ENCODE assay signal across 9 mouse cellular contexts in the genomic region with DNA sequence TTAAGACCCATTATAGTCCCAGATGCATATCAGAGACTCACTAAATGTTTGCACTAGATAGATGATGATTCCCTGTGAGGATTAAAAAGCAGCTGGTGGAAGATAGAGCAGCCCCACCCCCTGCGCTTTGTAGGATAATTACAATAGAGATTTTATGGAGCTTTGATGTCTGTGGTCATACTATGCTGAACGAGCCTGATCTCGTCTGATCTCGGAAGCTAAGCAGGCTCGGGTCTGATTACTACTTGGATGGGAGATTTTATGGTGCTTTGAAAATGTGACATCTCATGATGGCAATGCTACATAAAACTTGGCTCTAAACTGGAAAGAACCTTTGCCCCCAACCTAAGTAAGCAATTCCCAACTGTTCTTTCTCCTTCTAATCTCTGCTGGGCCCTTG. TPM values are rescaled to one million over a fixed set of nuclear protein-coding genes. Genes with fewer than 3 reads are reported as not detected.
A peak's percentile ranks its signal among the peaks of the same experiment; 100 is the strongest.
DNase-seq lines count a peak whose midpoint lies in the region; ATAC-seq and TF ChIP-seq lines count a peak whose summit lies in the region.
"Had no signal": no experiment of that assay in that cellular context is flagged by ENCODE, and none has a peak within 500 bp of the region (broad histone marks: within the 10 kb centered on the region; RNA-seq: fewer than 3 reads in every experiment).

No protein-coding gene starts in this region.

- H3K9ac ChIP-seq in intestine, embryonic 14.5 days (ENCODE audit: low read length) = no peak overlapping the region
- H3K9ac ChIP-seq in intestine, embryonic 16.5 days (ENCODE audit: low read depth, low read length) = no peak overlapping the region
- H3K9ac ChIP-seq in hindbrain, embryonic 11.5 days (ENCODE audit: low read depth, low read length) = no peak overlapping the region
- H3K9ac ChIP-seq in liver, postnatal 0 days (replicated peaks) = peak overlapping the region; percentile 93

- no peak for TF ChIP-seq EP300 in liver, postnatal 0 days (IDR thresholded peaks at IDR 0.05; ENCODE audit: low read depth)

- DNase-seq in intestine, embryonic 14.5 days (ENCODE audit: low spot score) = no peak
- DNase-seq in hindbrain, embryonic 11.5 days (ENCODE audit: low spot score) = no peak
- no peak for DNase-seq in liver, postnatal 0 days
- DNase-seq in thymus, postnatal 4 days = no peak
- DNase-seq in right cerebral cortex, adult 2 months (ENCODE audit: low spot score in 2 of 2) = no peak
- DNase-seq in MN1 (ENCODE audit: low spot score) = no peak
- DNase-seq: kidney, adult 18-20 months had no signal

- H3K4me1 ChIP-seq in intestine, embryonic 14.5 days (replicated peaks; ENCODE audit: control insufficient read depth, insufficient read depth, low read length) = peaks cover 22% of the 10 kb centered on the region
- H3K4me1 ChIP-seq in intestine, embryonic 16.5 days (ENCODE audit: control insufficient read depth, insufficient read depth, low read length) = peaks cover 25% of the 10 kb centered on the region
- peaks cover 8% of the 10 kb centered on the region; the same call in 1 of the 2 replicates for H3K4me1 ChIP-seq in bone marrow, adult 2 months (ENCODE audit: control insufficient read depth, insufficient read depth, low read length)
- H3K4me1 ChIP-seq in hindbrain, embryonic 11.5 days (replicated peaks; ENCODE audit: control insufficient read depth, insufficient read depth, low read length) = no peaks in the 10 kb centered on the region; the same call in 1 of the 2 replicates
- peaks cover 70% of the 10 kb centered on the region for H3K4me1 ChIP-seq in liver, postnatal 0 days (ENCODE audit: insufficient read depth)

- 74% methylated on average over 5 of the region's 5 CpGs for WGBS in intestine, embryonic 14.5 days
- WGBS in intestine, embryonic 16.5 days = 64% methylated on average over 5 of the region's 5 CpGs
- 66% methylated on average over 5 of the region's 5 CpGs for WGBS in bone marrow, adult 2 months
- 85% methylated on average over 5 of the region's 5 CpGs for WGBS in hindbrain, embryonic 11.5 days
- WGBS in liver, postnatal 0 days (ENCODE audit: insufficient replicate concordance) = 75% methylated on average over 5 of the region's 5 CpGs

- TF ChIP-seq POLR2A in bone marrow, adult 2 months (IDR thresholded peaks at IDR 0.05; ENCODE audit: borderline replicate concordance, control insufficient read depth, low read depth, low read length) = no peak

- no peak overlapping the region for H3K4me3 ChIP-seq in intestine, embryonic 14.5 days (ENCODE audit: low read depth, low read length)
- no peak overlapping the region for H3K4me3 ChIP-seq in intestine, embryonic 16.5 days (ENCODE audit: low read length)
- peak overlapping the region; percentile 13 for H3K4me3 ChIP-seq in bone marrow, adult 2 months (replicated peaks; ENCODE audit: control insufficient read depth, low read depth, low read length)
- H3K4me3 ChIP-seq in hindbrain, embryonic 11.5 days (ENCODE audit: low read depth, low read length) = no peak overlapping the region
- H3K4me3 ChIP-seq in liver, postnatal 0 days (ENCODE audit: low read depth, low read length) = peak overlapping the region; percentile 93

- no peak for TF ChIP-seq CTCF in bone marrow, adult 2 months (IDR thresholded peaks at IDR 0.05; ENCODE audit: control insufficient read depth, insufficient read depth, low read length)
- TF ChIP-seq CTCF in liver, postnatal 0 days (IDR thresholded peaks at IDR 0.05; ENCODE audit: low read depth) = no peak

- no peak overlapping the region for H3K27ac ChIP-seq in intestine, embryonic 14.5 days (ENCODE audit: low read depth)
- H3K27ac ChIP-seq in intestine, embryonic 16.5 days (ENCODE audit: low read length) = no peak overlapping the region
- no peak overlapping the region for H3K27ac ChIP-seq in bone marrow, adult 2 months (ENCODE audit: control insufficient read depth, insufficient read depth, low read depth, low read length, poor library complexity)
- no peak overlapping the region for H3K27ac ChIP-seq in hindbrain, embryonic 11.5 days (ENCODE audit: low read depth, low read length)
- peak overlapping the region; percentile 44; the same call in 1 of the 2 replicates for H3K27ac ChIP-seq in liver, postnatal 0 days (ENCODE audit: low read depth)

- ATAC-seq in intestine, embryonic 14.5 days (replicated peaks; ENCODE audit: low FRiP score, low TSS enrichment, low read depth) = no peak
- no peak for ATAC-seq in intestine, embryonic 16.5 days
- ATAC-seq in hindbrain, embryonic 11.5 days (ENCODE audit: low FRiP score) = no peak
- ATAC-seq in liver, postnatal 0 days = no peak

- H3K36me3 ChIP-seq in intestine, embryonic 14.5 days (ENCODE audit: control insufficient read depth, insufficient read depth, low read length) = peaks cover 26% of the 10 kb centered on the region
- no peaks in the 10 kb centered on the region for H3K36me3 ChIP-seq in intestine, embryonic 16.5 days (ENCODE audit: control insufficient read depth, insufficient read depth, low read length)
- peaks cover 2% of the 10 kb centered on the region; the same call in 1 of the 2 replicates for H3K36me3 ChIP-seq in hindbrain, embryonic 11.5 days (ENCODE audit: control insufficient read depth, insufficient read depth, low read length)
- H3K36me3 ChIP-seq in liver, postnatal 0 days (replicated peaks; ENCODE audit: insufficient read depth, low read length) = peaks cover 19% of the 10 kb centered on the region

- no peaks in the 10 kb centered on the region for H3K9me3 ChIP-seq in intestine, embryonic 14.5 days (ENCODE audit: control insufficient read depth, low read length)
- H3K9me3 ChIP-seq in intestine, embryonic 16.5 days (ENCODE audit: control insufficient read depth, low read length) = no peaks in the 10 kb centered on the region
- no peaks in the 10 kb centered on the region for H3K9me3 ChIP-seq in hindbrain, embryonic 11.5 days (ENCODE audit: control insufficient read depth, low read length)
- no peaks in the 10 kb centered on the region for H3K9me3 ChIP-seq in liver, postnatal 0 days (ENCODE audit: low read length)

- peak overlapping the region; percentile 98 for H3K4me2 ChIP-seq in intestine, embryonic 14.5 days (ENCODE audit: low read length)
- no peak overlapping the region; the same call in 1 of the 2 replicates for H3K4me2 ChIP-seq in intestine, embryonic 16.5 days (ENCODE audit: low read depth, low read length)
- peak overlapping the region; percentile 77; the same call in 1 of the 2 replicates for H3K4me2 ChIP-seq in hindbrain, embryonic 11.5 days (replicated peaks; ENCODE audit: low read depth, low read length)
- H3K4me2 ChIP-seq in liver, postnatal 0 days (ENCODE audit: low read depth, low read length) = peak overlapping the region; percentile 99

- H3K27me3 ChIP-seq in intestine, embryonic 14.5 days (replicated peaks; ENCODE audit: control insufficient read depth, insufficient read depth, low read length) = no peaks in the 10 kb centered on the region
- H3K27me3 ChIP-seq in intestine, embryonic 16.5 days (replicated peaks; ENCODE audit: control insufficient read depth, insufficient read depth, low read length) = no peaks in the 10 kb centered on the region
- H3K27me3 ChIP-seq in hindbrain, embryonic 11.5 days (ENCODE audit: control insufficient read depth, insufficient read depth, low read length) = no peaks in the 10 kb centered on the region
- no peaks in the 10 kb centered on the region for H3K27me3 ChIP-seq in liver, postnatal 0 days (ENCODE audit: insufficient read depth, low read length)

RNA-seq across cellular contexts. Expression of a gene that starts 1.7 kb away (rescaled TPM):
- 33.1 and 35.1 TPM in 2 replicates for polyA plus RNA-seq in intestine, embryonic 14.5 days (2014; fragmentation: Nextera tagmentation; extraction: Ambion mirVana)
- 24.5 and 25.3 TPM in 2 replicates for polyA plus RNA-seq in intestine, embryonic 16.5 days (2015; fragmentation: Nextera tagmentation; extraction: Ambion mirVana)
- 46.1 and 53.9 TPM in 2 replicates for polyA plus RNA-seq in bone marrow, adult 2 months (2011; ENCODE audit: insufficient read depth, insufficient read length, low replicate concordance, missing spikeins)
- polyA plus RNA-seq in hindbrain, embryonic 11.5 days (2014; fragmentation: Nextera tagmentation; extraction: Ambion mirVana) = 28.1 and 33.9 TPM in 2 replicates
- 14.8 and 16.8 TPM in 2 replicates for polyA plus RNA-seq in liver, postnatal 0 days (2015; fragmentation: Nextera tagmentation; extraction: Ambion mirVana)

RNA-seq across cellular contexts. Expression of a gene that starts 4.6 kb away (rescaled TPM):
- 13.8 and 16.1 TPM in 2 replicates for polyA plus RNA-seq in intestine, embryonic 14.5 days (2014; fragmentation: Nextera tagmentation; extraction: Ambion mirVana)
- polyA plus RNA-seq in intestine, embryonic 16.5 days (2015; fragmentation: Nextera tagmentation; extraction: Ambion mirVana) = 14.1 and 17.0 TPM in 2 replicates
- 15.3 and 20.4 TPM in 2 replicates for polyA plus RNA-seq in bone marrow, adult 2 months (2011; ENCODE audit: insufficient read depth, insufficient read length, low replicate concordance, missing spikeins)
- polyA plus RNA-seq in hindbrain, embryonic 11.5 days (2014; fragmentation: Nextera tagmentation; extraction: Ambion mirVana) = 12.2 and 14.7 TPM in 2 replicates
- 13.3 and 13.9 TPM in 2 replicates for polyA plus RNA-seq in liver, postnatal 0 days (2015; fragmentation: Nextera tagmentation; extraction: Ambion mirVana)

RNA-seq across cellular contexts. Expression of a gene that starts 21.7 kb away (rescaled TPM):
- polyA plus RNA-seq in intestine, embryonic 14.5 days (2014; fragmentation: Nextera tagmentation; extraction: Ambion mirVana) = 244 and 272 TPM in 2 replicates
- polyA plus RNA-seq in intestine, embryonic 16.5 days (2015; fragmentation: Nextera tagmentation; extraction: Ambion mirVana) = 248 and 288 TPM in 2 replicates
- polyA plus RNA-seq in bone marrow, adult 2 months (2011; ENCODE audit: insufficient read depth, insufficient read length, low replicate concordance, missing spikeins) = 96.4 and 126 TPM in 2 replicates
- polyA plus RNA-seq in hindbrain, embryonic 11.5 days (2014; fragmentation: Nextera tagmentation; extraction: Ambion mirVana) = 337 and 338 TPM in 2 replicates
- 123 and 126 TPM in 2 replicates for polyA plus RNA-seq in liver, postnatal 0 days (2015; fragmentation: Nextera tagmentation; extraction: Ambion mirVana)

RNA-seq across cellular contexts. Expression of a gene that starts 33.3 kb away (rescaled TPM):
- polyA plus RNA-seq in intestine, embryonic 14.5 days (2014; fragmentation: Nextera tagmentation; extraction: Ambion mirVana) = 36.0 and 39.3 TPM in 2 replicates
- polyA plus RNA-seq in intestine, embryonic 16.5 days (2015; fragmentation: Nextera tagmentation; extraction: Ambion mirVana) = 37.1 and 37.2 TPM in 2 replicates
- polyA plus RNA-seq in bone marrow, adult 2 months (2011; ENCODE audit: insufficient read depth, insufficient read length, low replicate concordance, missing spikeins) = 7.4 and 13.3 TPM in 2 replicates
- 74.6 and 76.1 TPM in 2 replicates for polyA plus RNA-seq in hindbrain, embryonic 11.5 days (2014; fragmentation: Nextera tagmentation; extraction: Ambion mirVana)
- 8.5 and 8.8 TPM in 2 replicates for polyA plus RNA-seq in liver, postnatal 0 days (2015; fragmentation: Nextera tagmentation; extraction: Ambion mirVana)

RNA-seq across cellular contexts. Expression of a gene that starts 33.6 kb away (rescaled TPM):
- 1.3 and 1.9 TPM in 2 replicates for polyA plus RNA-seq in intestine, embryonic 14.5 days (2014; fragmentation: Nextera tagmentation; extraction: Ambion mirVana)
- polyA plus RNA-seq in intestine, embryonic 16.5 days (2015; fragmentation: Nextera tagmentation; extraction: Ambion mirVana) = 0.60 and 0.72 TPM in 2 replicates
- polyA plus RNA-seq in bone marrow, adult 2 months (2011; ENCODE audit: insufficient read depth, insufficient read length, low replicate concordance, missing spikeins) = 2.7 and 8.5 TPM in 2 replicates
- 3.7 and 6.0 TPM in 2 replicates for polyA plus RNA-seq in hindbrain, embryonic 11.5 days (2014; fragmentation: Nextera tagmentation; extraction: Ambion mirVana)
- polyA plus RNA-seq in liver, postnatal 0 days (2015; fragmentation: Nextera tagmentation; extraction: Ambion mirVana) = 0.13 and 0.18 TPM in 2 replicates

Comparison
In these comparisons a context has a peak if more than half of its experiments do, and no peak if none do; other contexts are left out.
1. H3K4me3 ChIP-seq: peak in bone marrow, adult 2 months (single experiment) and liver, postnatal 0 days (single experiment); none in intestine, embryonic 14.5 days (single experiment), intestine, embryonic 16.5 days (single experiment) and hindbrain, embryonic 11.5 days (single experiment).